Mouse (Mus musculus): ENCODE data around the gene Lrrtm1.

DNA sequence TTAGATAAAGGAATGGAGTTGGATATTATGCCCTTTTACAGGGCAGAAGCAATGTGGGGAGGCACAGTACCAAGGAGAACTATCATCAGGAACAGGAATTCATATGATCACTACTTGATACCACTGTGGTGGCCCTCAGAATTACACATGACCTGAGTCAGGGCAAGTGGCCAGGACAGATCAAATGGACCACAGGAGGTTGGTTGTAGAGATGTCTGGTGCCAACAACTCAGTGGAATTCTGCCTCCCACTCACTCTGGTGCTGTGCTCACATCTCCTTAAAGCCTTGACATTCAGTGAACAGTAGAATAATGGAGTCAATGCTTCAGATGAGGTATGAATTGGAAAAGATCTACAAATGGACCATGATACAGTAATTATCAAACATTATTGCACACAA lies 45.9 kb downstream of the Lrrtm1 start:
- TF ChIP-seq MAFK (IDR thresholded peaks at IDR 0.05; ENCODE audit: insufficient read depth, low read depth, low read length), result no peak
- TF ChIP-seq CHD2 (IDR thresholded peaks at IDR 0.05; ENCODE audit: low read depth, low read length), result no peak
